Mouse (Mus musculus): ENCODE measurements around the gene Aff3.

Aff3 gene

GRCm38 (mm10) chr1:38664777-38665176, at the start of gene Aff3:
Aff3 (minus strand) TSS chr1:38664955.
- no peak for DNase-seq (ENCODE audit: low spot score)

GRCm38 (mm10) chr1:38700646-38701045, 35.9 kb upstream of the Aff3 start:
- DNase-seq (ENCODE audit: low spot score) = no peak

GRCm38 (mm10) chr1:38699244-38699643, 34.5 kb upstream of the Aff3 start:
- DNase-seq (ENCODE audit: low spot score) = no peak

- no peak for DNase-seq (ENCODE audit: low spot score)
Observed at GRCm38 (mm10) chr1:38695812-38696681, 31.3 kb upstream of the Aff3 start.

- DNase-seq (ENCODE audit: low spot score) = no peak
Observed at GRCm38 (mm10) chr1:38695089-38695811, 30.5 kb upstream of the Aff3 start.

GRCm38 (mm10) chr1:38694142-38694541, 29.4 kb upstream of the Aff3 start:
- no peak for DNase-seq (ENCODE audit: low spot score)

- DNase-seq (ENCODE audit: low spot score) = no peak
Observed at GRCm38 (mm10) chr1:38690471-38690870, 25.7 kb upstream of the Aff3 start.

- no peak for DNase-seq (ENCODE audit: low spot score)
Observed at GRCm38 (mm10) chr1:38688216-38688615, 23.5 kb upstream of the Aff3 start.

- no peak for DNase-seq (ENCODE audit: low spot score)
Observed at GRCm38 (mm10) chr1:38685706-38686105, 21.0 kb upstream of the Aff3 start.

- DNase-seq (ENCODE audit: low spot score) = no peak
Observed at GRCm38 (mm10) chr1:38683158-38683721, 18.5 kb upstream of the Aff3 start.

- DNase-seq (ENCODE audit: low spot score) = no peak
Observed at GRCm38 (mm10) chr1:38679890-38680289, 15.1 kb upstream of the Aff3 start.

- DNase-seq (ENCODE audit: low spot score) = no peak
Observed at GRCm38 (mm10) chr1:38671756-38672155, 7.0 kb upstream of the Aff3 start.

- DNase-seq (ENCODE audit: low spot score) = no peak
Observed at GRCm38 (mm10) chr1:38671019-38671418, 6.3 kb upstream of the Aff3 start.

GRCm38 (mm10) chr1:38668327-38668726, 3.6 kb upstream of the Aff3 start:
- DNase-seq (ENCODE audit: low spot score) = no peak

- no peak for DNase-seq (ENCODE audit: low spot score)
Observed at GRCm38 (mm10) chr1:38667892-38668291, 3.1 kb upstream of the Aff3 start.

GRCm38 (mm10) chr1:38666766-38667118, 2.0 kb upstream of the Aff3 start:
- no peak for DNase-seq (ENCODE audit: low spot score)

- no peak for DNase-seq (ENCODE audit: low spot score)
Observed at GRCm38 (mm10) chr1:38666111-38666765, 1.5 kb upstream of the Aff3 start.

GRCm38 (mm10) chr1:38665611-38666010, 856 bp upstream of the Aff3 start:
- DNase-seq (ENCODE audit: low spot score) = no peak

- DNase-seq (ENCODE audit: low spot score) = no peak
Observed at GRCm38 (mm10) chr1:38664261-38664660, 494 bp downstream of the Aff3 start.

GRCm38 (mm10) chr1:38662616-38663193, 2.0 kb downstream of the Aff3 start:
- no peak for DNase-seq (ENCODE audit: low spot score)

GRCm38 (mm10) chr1:38658933-38659553, 5.7 kb downstream of the Aff3 start:
- no peak for DNase-seq (ENCODE audit: low spot score)

- DNase-seq (ENCODE audit: low spot score) = no peak
Observed at GRCm38 (mm10) chr1:38658376-38658775, 6.4 kb downstream of the Aff3 start.

Data from layer of hippocampus, adult 9-10 months (tissue).